Mouse (Mus musculus) left cerebral cortex, adult 6 months (tissue): ENCODE results near the gene 6330403K07Rik. TPM values are rescaled to one million over a fixed set of nuclear protein-coding genes. Genes with fewer than 3 reads are reported as not detected.

Experiments
- long read RNA-seq, 2 experiments: library from polyadenylated mRNA; unstranded; transcript quantifications; one replicate each; pipeline ENCODE4 v2.0.0; 2019 to 2020
- polyA plus RNA-seq: library from polyadenylated mRNA; unstranded; fragments of <200 nt; fragmentation: Nextera tagmentation; gene quantifications from 2 replicates; pipeline ENCODE4 v1.2.3, GENCODE M21; 2021

Gene 6330403K07Rik
- 280 and 322 TPM in 2 replicates for polyA plus RNA-seq
- long read RNA-seq, experiment 1, transcript 6330403K07Rik-201 (2 exons, 1,494 nt), result major isoform, 1,679 of 1,700 reads
- long read RNA-seq, experiment 1, partial matches to known transcripts, result 0 of 1,700 reads
- long read RNA-seq, experiment 1, other reads (novel, unspliced or antisense), result 21 of 1,700 reads
- long read RNA-seq, experiment 2, transcript 6330403K07Rik-201 (2 exons, 1,494 nt), result major isoform, 417 of 435 reads
- long read RNA-seq, experiment 2, partial matches to known transcripts, result 0 of 435 reads
- long read RNA-seq, experiment 2, other reads (novel, unspliced or antisense), result 18 of 435 reads

GRCm38 (mm10) chr11:71033163-71033761 is at the start of gene 6330403K07Rik:
Gene 6330403K07Rik, minus strand, starts transcription at chr11:71033513.

GRCm38 (mm10) chr11:71019201-71020068 is 13.9 kb downstream of the 6330403K07Rik start, which contains the start of the genes Mis12 and Derl2:
Gene Mis12, plus strand, starts transcription at chr11:71019611.
Gene Derl2, minus strand, starts transcription at chr11:71019841.

GRCm38 (mm10) chr11:71004316-71004773 is 29.0 kb downstream of the 6330403K07Rik start, which contains the start of gene Dhx33:
Gene Dhx33, minus strand, starts transcription at chr11:71004437.

GRCm38 (mm10) chr11:70982557-70983228 is 50.6 kb downstream of the 6330403K07Rik start, which contains the start of gene C1qbp:
Gene C1qbp, minus strand, starts transcription at chr11:70983026.

Other genes starting within 250 kb of the 6330403K07Rik start
- 0.20 TPM in 1 of 2 replicates, not detected in the other for gene Scimp, start 220.9 kb downstream of the 6330403K07Rik start, polyA plus RNA-seq
- gene Rabep1, start 188.7 kb downstream of the 6330403K07Rik start, polyA plus RNA-seq, result 88.3 and 101 TPM in 2 replicates
- 25.6 and 31.6 TPM in 2 replicates for gene Nup88, start 63.5 kb downstream of the 6330403K07Rik start, polyA plus RNA-seq
- 42.2 and 53.7 TPM in 2 replicates for gene Rpain, start 63.3 kb downstream of the 6330403K07Rik start, polyA plus RNA-seq
- 187 and 197 TPM in 2 replicates for gene C1qbp, start 50.5 kb downstream of the 6330403K07Rik start, polyA plus RNA-seq
- gene Dhx33, start 29.1 kb downstream of the 6330403K07Rik start, polyA plus RNA-seq, result 5.9 and 7.5 TPM in 2 replicates
- gene Mis12, start 13.9 kb downstream of the 6330403K07Rik start, polyA plus RNA-seq, result 10.2 and 10.6 TPM in 2 replicates
- 22.2 and 23.8 TPM in 2 replicates for gene Derl2, start 13.7 kb downstream of the 6330403K07Rik start, polyA plus RNA-seq
- gene Nlrp1a, start 111.2 kb upstream of the 6330403K07Rik start, polyA plus RNA-seq, result 0.04 TPM in 1 of 2 replicates, not detected in the other
- gene Nlrp1b, start 197.2 kb upstream of the 6330403K07Rik start, polyA plus RNA-seq, result 0.04 TPM in 1 of 2 replicates, not detected in the other